Mouse (Mus musculus) gastrocnemius, postnatal 10 days (tissue): ENCODE results near the gene Pmis2. TPM values are rescaled to one million over a fixed set of nuclear protein-coding genes. Genes with fewer than 3 reads are reported as not detected.

Experiments
- DNase-seq: peaks from one replicate; pipeline ENCODE4 v3.0.0; 2021; ENCODE audit warnings: mixed read lengths
- long read RNA-seq, 2 experiments: library from polyadenylated mRNA; stranded (forward); transcript quantifications; one replicate each; pipeline ENCODE4 v2.0.0; 2021
- total RNA-seq, 2 experiments: library from RNA; stranded (reverse); gene quantifications; 2 replicates each; pipeline ENCODE4 v1.2.3; 2021

The Pmis2 gene
- 1 to 10 TPM; 1.3 to 1.5 TPM for total RNA-seq
- long read RNA-seq, experiment 1, partial matches to known transcripts, result 0 of 1 reads
- long read RNA-seq, experiment 1, other reads (novel, unspliced or antisense), result 1 of 1 reads
- long read RNA-seq, experiment 2, partial matches to known transcripts, result 0 of 4 reads
- long read RNA-seq, experiment 2, other reads (novel, unspliced or antisense), result 4 of 4 reads

DNA sequence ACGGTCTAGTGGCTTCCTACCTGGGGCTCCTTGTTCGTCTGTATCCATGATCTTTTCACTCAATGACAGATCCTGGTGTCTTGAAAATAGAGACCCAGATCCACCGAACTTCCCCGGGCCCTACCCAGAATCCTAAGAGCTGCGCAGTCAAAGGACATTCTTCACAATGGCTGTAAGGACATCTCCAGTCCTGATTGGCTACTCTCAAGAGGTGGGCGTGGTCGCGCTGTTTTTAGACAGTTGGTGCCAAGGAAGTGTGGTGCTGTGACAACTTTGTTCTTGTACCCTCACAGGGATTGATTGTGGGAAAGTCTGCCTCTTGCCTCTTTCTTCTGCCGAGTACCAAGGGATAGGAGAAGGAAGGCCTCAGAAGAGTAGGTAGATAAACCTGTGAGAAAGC is at the start of gene Pmis2:
Gene Pmis2, minus strand, starts transcription at position 126 of the 400 bp plus-strand sequence.
- no peak for DNase-seq

DNA sequence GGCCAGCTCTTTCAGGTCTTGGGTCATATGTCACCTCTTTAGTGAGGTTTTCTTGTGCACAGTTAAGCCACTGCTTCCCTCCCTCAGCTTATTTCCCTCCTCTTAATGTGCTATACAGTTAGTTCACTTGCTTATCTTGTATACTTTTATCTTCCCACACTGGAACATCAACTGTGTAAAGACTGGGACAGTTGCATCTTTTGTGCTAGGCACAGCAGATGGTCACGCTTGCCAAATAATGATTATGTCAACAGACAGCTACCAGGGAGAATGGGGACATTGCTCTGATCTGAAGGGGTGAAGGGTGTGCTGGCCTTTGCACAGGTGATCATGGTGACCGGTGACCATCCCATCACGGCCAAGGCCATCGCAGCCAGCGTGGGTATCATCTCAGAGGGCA is 48.3 kb upstream of the Pmis2 start:
- DNase-seq, result no peak

DNA sequence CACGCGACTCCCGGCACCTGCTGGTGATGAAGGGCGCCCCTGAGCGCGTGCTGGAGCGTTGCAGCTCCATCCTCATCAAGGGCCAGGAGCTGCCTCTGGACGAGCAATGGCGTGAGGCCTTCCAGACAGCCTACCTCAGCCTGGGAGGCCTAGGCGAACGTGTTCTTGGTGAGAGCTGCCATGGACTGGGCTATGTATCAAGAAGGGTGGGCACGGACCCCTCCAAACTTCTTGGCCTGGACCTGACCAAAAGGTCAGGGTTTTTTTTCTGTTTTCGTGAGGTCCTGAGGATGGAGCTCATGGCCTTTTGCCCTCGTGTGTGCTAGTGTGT is 46.3 kb upstream of the Pmis2 start:
- no peak for DNase-seq

DNA sequence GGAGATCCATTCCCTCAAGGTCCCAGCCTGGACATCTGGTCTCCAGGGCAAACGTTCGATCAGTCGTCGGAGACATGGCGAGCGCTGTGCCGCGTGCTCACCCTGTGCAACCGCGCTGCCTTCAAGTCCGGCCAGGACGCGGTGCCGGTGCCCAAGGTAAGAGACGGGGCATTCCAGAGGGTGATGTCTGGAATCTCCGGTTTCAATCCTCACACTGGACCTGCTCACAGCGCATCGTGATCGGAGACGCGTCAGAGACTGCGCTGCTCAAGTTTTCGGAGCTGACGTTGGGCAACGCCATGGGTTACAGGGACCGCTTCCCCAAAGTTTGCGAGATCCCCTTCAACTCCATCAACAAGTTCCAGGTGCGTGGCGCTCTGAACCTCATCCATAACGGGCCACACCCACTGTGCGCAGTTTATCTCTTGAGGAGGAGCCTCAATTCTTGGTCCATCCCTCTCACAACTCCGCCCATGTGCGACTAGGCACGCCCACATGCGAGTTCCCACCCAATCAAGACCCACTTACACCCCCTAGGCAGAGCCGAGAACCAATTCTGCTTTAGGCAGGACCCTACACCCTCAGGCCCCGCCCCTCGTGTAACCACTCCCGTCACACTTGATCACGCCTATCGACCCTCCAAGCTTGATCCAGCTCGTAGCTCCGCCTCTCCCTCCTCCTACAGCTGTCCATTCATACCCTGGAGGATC is 45.8 kb upstream of the Pmis2 start:
- DNase-seq, result peak; percentile 15

DNA sequence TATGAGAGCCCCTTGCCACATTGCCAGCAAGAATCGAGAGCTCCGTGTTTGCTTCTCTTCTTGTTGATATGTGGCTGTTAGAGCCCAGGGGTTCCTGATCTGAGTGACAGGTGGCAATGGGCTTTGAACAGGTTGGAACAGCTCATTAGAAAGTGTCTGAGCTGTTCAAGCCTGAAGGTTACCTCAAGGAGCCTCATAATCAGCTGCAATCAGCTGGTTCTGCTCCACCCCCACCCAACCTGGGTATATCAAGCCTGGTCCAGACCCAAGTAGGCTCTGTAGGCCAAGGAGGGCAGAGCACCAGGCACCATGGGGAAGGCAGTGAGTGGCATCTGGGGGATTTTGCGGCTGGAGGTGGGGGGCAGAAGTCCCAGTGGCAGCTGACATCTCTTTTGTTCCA is 40.5 kb upstream of the Pmis2 start, which contains the start of gene Atp4a:
Gene Atp4a, plus strand, starts transcription at position 268 of the 400 bp plus-strand sequence.
- DNase-seq, result no peak

DNA sequence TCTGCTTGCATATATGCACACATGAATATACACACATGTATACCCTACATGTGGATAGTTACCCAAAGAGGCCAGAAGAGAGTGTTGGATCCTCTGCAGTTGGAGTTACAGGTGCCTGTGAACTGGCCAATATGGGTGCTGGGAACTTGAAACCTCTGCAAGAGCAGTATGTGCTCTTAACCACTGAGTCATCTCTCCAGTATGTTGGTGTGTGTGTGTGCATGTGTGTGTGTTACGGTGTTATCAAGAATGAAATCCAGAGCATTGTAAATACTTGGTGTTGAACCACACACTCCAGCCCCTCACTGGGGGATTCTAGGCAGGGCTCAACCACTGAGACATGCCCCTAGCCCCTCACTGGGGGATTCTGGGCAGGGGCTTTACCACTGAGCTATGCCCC is 36.0 kb upstream of the Pmis2 start:
- DNase-seq, result no peak

DNA sequence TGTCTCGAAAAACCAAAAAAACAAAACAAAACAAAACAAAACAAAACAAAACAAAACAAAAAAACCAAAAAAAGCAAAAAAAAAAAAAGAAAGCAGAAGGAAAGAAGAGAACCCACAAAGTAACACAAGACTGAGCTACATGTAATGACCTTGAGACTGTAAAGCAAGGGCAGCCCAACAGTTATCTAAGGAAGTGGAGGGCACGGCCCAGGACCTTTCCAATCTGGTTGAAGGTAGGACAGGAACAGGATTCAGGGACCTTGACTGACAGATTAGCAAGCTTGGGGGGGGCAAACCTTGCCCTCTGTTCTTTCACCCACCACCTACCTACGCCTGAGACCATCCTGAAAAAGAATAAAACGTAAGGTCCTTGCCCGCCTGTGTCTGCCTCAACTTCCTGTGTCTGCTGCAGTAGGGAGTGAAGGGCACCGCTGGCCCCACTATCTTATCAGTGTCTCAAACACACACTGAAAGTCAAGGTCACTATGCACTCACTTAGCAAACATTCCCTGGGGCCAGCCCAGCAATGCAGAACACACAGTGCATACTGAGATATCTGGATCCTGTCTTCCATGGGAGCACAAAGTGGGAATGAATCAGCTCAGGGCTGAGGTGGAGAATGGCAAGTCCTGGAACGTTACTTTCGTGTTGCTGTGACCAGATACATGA is 34.9 kb upstream of the Pmis2 start:
- DNase-seq, result no peak

DNA sequence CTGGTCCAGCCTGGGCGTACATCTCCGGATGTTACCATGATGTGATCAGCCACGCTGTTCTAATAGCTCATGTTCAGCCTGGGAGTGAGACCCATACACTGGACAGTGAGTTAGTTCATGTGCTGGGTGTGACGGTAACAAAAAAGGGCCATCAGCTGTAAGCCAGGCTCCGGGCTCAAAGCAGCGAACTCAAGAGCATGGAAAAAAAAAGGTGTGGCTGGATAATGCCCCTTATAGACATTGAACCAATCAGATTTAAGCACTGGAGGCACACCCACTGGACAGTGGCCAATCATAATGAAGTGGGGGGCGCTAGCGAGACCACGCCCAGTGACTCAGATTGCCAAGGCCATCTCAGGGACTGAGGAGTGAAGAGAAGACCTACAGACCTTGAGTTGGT is 27.2 kb upstream of the Pmis2 start, which contains the start of gene 2200002J24Rik:
Gene 2200002J24Rik, plus strand, starts transcription at position 338 of the 400 bp plus-strand sequence.
- no peak for DNase-seq

DNA sequence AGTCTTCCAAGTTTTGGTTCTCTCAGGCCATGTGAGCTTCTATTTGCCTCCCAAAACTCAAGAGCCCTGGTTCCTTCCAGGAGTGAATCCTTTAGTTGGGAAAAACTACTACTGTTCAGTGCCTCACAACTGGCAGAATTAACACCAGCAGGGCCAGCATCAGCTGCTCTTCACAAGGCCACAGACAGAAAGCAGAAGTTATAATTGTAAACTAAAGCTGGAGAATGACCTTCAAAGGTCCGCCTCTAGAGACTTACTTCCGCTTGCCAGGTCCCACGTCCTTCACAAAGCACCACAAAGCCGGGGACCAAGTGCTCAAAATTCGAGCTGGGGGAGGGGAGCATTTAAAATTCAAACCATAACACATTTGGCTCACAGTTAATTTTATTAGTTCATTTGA is 26.7 kb upstream of the Pmis2 start:
- no peak for DNase-seq

DNA sequence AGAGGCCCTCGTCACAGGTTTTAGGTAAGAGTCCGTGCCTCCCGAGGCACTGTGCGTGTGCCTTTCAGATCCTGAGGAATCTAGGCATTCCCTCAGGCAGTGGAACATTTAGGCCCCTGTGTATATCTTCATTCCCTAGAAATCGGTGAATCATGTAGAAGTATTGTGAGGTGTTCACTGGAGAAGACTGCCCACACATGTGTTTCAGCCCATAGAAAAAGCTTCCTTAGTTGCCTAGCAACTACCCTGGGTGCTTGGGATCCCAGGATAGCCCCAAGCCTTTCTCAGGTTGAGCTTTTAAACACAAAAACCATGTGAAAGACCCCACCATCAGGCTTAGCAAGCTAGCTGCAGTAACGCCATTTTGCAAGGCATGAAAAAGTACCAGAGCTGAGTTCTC is 16.9 kb upstream of the Pmis2 start:
- no peak for DNase-seq

DNA sequence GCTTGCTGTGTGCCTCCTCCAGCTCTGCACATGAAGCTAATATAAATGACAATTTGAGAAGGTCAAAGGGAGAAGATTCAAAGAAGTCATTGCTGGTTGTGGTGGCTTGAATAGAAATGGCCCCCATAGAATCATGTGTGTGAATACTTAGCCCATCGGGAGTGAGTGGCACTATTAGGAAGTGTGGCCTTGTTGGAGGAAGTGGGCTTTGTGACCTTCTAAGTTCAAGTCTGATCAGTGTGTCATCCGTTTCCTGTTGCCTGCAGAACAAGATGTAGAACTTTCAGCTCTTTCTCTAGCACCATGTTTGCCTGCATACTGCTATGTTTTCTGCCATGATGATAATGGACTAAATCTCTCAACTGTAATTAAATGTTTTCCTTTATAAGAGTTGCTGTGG is 12.0 kb upstream of the Pmis2 start:
- no peak for DNase-seq

DNA sequence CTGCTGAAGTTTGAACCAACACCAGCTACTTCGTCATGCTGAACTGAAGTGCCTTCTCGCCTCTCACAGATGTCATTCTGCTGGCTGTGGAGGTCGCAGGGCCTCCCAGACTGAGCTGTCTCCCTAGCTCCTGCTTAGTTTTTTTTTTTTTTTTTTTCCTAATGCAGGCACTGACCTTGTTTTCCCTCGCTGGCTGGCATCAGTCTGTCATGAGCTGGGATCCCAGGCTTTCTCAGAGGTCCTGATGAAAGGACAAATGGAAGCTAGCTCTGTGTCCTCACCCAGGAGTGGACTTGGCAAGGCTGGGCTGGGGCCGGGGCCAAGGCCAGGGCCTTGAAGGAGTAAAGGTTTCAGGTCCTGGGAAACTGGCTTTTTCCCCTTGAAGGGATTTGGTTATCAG is 10.5 kb upstream of the Pmis2 start:
- no peak for DNase-seq

DNA sequence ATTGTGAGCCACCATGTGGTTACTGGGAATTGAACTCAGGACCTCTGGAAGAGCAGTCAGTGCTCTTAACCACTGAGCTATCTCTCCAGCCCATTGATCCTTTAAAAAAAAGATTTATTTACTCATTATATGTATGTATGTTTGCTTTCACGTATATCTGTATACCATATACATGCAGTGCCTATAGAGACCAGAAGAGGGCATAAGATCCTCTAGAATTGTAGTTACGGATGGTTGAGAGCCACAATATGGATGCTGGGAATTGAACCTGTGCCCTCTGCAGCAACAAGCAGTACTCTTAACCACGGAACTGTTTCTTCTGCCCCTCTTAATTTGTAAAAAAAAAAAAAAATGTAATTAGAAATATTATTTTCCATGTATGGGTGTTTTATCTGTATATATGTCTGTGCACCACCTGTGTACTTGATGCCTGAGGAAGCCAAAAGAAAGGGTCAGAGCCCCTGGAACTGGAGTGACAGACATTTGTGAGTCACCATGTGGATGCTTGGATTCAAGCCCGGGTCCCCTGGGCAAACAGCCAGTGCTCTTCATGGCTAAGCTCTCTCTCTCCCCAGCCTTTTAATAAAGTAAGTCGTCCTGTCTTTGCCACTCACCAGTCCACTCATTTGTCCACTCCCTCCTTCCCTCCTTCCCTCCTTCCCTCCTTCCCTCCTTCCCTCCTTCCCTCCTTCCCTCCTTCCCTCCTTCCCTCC is 7.0 kb upstream of the Pmis2 start:
- DNase-seq, result peak; percentile 52

DNA sequence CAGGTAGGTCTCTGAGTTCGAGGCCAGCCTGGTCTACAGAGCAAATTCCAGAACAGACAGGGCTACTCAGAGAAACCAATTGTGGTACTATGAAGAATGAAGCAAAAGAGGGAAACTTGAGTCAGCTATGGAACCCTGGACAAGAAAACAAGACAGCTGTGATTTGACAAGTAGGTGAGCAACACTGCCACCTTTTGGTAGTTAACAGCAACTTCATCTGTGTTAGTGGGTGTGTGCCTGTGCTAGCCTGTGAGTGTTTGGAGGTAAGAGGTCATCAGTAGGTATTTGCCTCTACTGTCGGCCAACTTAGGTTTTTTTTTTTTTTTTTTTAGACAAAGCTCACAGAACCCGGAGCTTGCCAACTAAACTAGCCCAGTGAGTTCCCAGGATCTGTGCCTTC is 2.2 kb downstream of the Pmis2 start:
- DNase-seq, result no peak

DNA sequence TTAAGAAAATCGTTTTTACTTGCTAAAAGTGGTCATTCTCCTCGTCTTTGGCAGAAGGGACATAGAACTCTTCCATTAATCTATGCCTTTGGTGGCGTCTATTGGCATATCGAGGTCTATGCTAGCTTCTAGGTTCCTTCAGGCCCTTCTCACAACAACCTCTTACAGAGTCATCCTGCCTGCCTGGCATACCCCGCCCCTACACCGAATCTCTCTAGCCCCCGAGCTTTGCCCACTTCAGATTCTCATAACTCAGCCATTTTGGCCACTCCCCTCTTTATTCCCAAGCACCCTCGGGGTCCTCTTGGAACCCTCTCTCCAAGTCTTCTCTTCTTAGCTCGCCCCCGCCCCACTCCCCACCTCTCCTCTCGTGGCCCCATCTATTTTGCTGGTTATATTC is 6.1 kb downstream of the Pmis2 start:
- DNase-seq, result no peak

DNA sequence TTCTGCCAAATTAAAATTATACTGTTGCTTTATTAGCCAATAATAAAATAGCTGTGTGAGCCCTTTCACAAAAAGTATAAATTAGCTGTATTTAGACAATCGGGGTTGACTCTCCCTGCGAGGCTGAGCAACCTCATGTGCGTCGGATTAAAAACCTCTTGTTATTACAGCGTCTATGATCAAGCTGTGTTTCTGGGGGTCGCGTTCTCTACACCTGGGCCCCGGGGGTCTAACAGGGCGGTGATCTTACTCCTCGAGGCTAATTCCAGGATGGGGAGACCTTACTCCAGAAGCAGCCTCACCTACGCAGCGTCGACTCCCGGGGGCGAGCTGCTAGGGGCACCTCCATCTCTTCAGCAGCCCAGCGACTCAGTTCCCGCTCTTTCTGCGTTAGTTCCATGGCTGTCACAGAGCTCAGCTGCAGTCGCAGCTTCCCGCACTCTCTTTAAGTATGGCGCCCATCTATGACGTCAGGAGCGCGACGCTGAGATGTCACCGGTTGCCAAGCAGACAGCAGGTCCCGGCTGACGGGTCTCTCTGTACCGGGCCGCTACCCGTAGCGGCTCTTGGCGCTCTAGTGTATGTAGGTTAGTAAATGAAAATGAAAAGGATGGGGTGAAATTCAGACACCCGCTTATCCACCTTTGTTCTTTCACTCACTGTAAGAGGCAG is 6.7 kb downstream of the Pmis2 start, which contains the start of gene Haus5:
Gene Haus5, minus strand, starts transcription at position 466 of the 672 bp plus-strand sequence.
- peak; percentile 88 for DNase-seq

DNA sequence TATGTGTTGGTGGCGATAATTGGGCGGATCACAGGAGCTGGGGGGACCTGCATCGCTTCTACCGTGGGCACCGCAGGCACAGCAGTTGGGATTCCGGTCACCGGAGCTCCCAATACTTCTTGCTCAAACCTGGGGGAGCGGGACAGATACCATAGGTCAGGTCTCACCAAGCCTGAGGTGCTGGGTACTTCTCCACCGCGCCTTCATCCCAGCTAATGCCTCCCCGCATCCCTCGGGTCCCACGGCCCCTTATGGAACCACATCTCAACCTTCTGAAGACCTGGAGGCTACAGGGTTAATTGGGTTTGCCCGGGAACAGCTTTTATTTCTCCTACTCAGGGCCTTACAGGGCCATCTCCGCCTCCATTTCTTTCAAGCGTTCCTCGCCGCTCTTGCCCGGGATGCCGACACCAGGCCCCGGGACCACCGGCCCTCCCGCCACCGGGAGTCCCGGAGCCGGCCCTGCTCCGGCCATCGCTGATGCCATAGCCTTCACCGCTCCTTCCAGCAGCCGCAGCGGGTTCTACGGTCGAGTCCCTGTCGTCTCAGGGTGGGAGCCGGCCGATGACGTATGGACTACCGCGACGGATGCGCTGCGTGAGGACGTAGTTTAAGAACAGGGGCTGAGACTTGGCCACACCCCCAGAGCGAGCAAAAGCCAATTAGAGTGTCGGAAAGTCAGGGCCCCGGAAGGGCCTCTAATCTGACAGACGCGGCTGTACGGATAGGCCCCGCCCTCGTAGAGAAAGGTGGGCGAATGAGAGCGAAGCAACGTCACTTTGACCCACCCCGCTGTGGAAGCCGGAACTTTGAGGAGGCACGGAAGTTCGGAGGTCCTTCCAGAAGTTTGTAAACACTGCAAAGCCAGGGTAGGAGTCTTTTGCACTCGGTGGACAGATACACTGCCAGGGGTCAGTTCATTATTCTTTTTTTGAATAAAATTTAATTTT is 21.5 kb downstream of the Pmis2 start, which contains the start of gene Rbm42:
Gene Rbm42, minus strand, starts transcription at position 727 of the 950 bp plus-strand sequence.
- DNase-seq, result peak; percentile 95

DNA sequence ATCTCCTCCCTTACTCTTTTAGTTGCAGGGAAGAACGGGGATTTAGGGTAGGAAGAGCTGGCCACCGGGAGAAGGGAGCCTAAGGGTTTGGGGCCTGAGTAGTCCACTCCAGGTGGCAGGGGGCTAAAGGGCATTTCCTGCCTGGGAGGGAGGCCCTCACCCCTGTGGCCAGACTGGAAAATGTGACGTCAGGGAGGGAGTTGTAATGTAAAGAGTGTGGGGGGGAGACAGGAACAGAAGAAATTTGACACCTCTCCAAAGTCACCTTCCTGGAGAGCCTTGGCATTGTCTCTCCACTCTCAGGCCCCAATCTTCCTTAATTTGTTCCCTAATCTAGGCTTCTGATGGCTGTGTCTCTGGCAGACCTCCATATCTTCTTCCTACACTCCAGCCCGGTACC is 32.3 kb downstream of the Pmis2 start:
- DNase-seq, result no peak

DNA sequence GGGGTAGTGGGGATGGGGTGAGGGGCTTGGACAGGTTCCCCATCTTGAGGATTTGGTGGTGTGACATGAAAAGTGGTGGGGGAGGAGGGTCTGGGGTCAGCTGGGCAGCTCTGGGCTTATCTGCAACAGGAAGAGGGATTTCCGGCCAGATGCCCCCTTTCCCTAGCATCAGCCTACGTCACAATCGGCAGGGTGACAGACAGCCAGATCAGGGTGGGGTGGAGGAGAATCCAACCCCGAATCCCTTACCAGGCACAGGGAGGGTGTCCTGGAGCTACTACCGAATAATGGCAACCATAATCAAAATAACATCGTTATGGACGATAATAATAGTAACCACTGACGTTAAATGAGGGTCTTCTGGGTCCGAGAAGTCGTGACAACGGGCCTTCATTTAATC is 35.0 kb downstream of the Pmis2 start:
- no peak for DNase-seq

DNA sequence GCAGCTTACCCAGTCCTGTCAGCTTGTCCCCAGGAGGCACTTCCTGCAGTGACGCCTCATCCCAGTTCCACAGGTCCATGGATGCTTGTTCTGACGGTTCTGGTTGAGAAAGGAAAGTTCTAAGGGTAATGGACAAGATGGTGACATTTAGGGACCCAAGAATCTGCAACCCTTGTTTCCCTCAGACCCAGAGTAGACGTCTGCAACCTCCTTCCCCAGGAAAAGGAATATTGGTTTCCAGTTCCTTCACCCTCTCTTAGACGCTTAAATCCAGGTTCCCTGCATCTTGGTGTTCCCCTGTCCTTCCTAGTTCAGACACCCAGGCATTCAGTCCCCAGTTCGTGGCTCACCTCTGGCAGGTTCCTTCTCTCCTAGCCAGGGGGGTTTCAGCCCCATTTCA is 35.7 kb downstream of the Pmis2 start, which contains the start of gene Etv2:
Gene Etv2, minus strand, starts transcription at position 101 of the 400 bp plus-strand sequence.
- DNase-seq, result no peak

DNA sequence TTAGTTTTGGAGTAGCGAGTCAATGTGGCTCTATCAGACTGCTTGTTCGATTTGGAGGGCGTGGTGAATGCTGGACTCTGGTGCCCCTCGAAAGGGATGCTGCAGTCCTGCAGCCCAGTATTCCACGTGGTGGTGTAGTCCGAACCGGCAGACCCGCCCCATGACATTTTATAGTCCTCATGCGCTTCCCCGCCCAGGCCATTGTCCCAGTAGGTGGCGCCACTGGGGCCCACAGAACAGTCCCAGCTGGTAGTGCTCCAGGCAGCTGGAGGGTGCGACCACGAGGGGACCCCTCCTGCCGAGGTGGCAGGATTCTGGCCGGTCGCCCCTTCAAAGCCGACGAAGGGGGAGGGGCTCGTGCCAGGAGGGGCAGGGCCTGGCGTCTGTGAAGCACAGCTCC is 36.8 kb downstream of the Pmis2 start:
- DNase-seq, result peak; percentile 60
